Mouse (Mus musculus): ENCODE measurements around the gene Yaf2. TPM values are rescaled to one million over a fixed set of nuclear protein-coding genes. Genes with fewer than 3 reads are reported as not detected.
"Not testable (repeated sequence)": the region's sequence is repeated elsewhere in the genome, so short reads cannot be mapped to it uniquely, and the experiment has no call there.

The Yaf2 gene
- polyA plus RNA-seq, 1 experiment from 2014 or later = 139 TPM

GRCm38 (mm10) chr15:93243202-93243601 lies 93.5 kb downstream of the Yaf2 start:
- Histone ChIP-seq H3K9ac (replicated peaks) (no peak overlapping the region), H3K4me2 (no peak overlapping the region), H3K36me3 (peaks cover 27% of the 10 kb centered on the region), H3K9me3 (replicated peaks) (no peaks in the 10 kb centered on the region), H3K4me1 (no peaks in the 10 kb centered on the region), H3K4me3 (replicated peaks) (no peak overlapping the region), H3K27me3 (replicated peaks) (no peaks in the 10 kb centered on the region), H3K27ac (replicated peaks) (no peak overlapping the region)
- ATAC-seq (ENCODE audit: low FRiP score) = no peak
- 76% methylated on average over 10 of the region's 10 CpGs for WGBS

- H3K4me1 ChIP-seq; H3K4me2 ChIP-seq; H3K27me3 ChIP-seq (replicated peaks); H3K9ac ChIP-seq (replicated peaks); H3K9me3 ChIP-seq (replicated peaks); H3K27ac ChIP-seq (replicated peaks); ATAC-seq (ENCODE audit: low FRiP score); H3K4me3 ChIP-seq (replicated peaks): not testable (repeated sequence)
- H3K36me3 ChIP-seq = peaks cover 16% of the 10 kb centered on the region
- 93% methylated on average over 10 of the region's 10 CpGs for WGBS
These were observed 100.3 kb downstream of the Yaf2 start for GRCm38 (mm10) chr15:93236456-93236855.

Other genes with a start within 250 kb of the Yaf2 start
- gene Gxylt1, start 61.8 kb downstream of the Yaf2 start, polyA plus RNA-seq (2015; fragmentation: Nextera tagmentation; extraction: Ambion mirVana) = 4.4 and 6.5 TPM in 2 replicates
- gene Zcrb1, start 61.4 kb upstream of the Yaf2 start, polyA plus RNA-seq (2015; fragmentation: Nextera tagmentation; extraction: Ambion mirVana) = 146 and 170 TPM in 2 replicates
- 38.9 and 40.4 TPM in 2 replicates for gene Pphln1, start 61.4 kb upstream of the Yaf2 start, polyA plus RNA-seq (2015; fragmentation: Nextera tagmentation; extraction: Ambion mirVana)

All from neural tube, embryonic 15.5 days (tissue).